Mouse (Mus musculus) erythroblast, embryonic 14.5 days (primary cell): ENCODE results near the gene Mid1.

Source experiments
- GATA1 ChIP-seq: IDR thresholded peaks from 2 replicates; pipeline ENCODE4 v1.6.1; 2012; ENCODE audit warnings: low read length, inconsistent platforms, mixed read lengths
- TAL1 ChIP-seq: IDR thresholded peaks from 3 replicates; pipeline ENCODE4 v1.6.1; 2012; ENCODE audit warnings: low read length, inconsistent platforms, mixed read lengths

DNA sequence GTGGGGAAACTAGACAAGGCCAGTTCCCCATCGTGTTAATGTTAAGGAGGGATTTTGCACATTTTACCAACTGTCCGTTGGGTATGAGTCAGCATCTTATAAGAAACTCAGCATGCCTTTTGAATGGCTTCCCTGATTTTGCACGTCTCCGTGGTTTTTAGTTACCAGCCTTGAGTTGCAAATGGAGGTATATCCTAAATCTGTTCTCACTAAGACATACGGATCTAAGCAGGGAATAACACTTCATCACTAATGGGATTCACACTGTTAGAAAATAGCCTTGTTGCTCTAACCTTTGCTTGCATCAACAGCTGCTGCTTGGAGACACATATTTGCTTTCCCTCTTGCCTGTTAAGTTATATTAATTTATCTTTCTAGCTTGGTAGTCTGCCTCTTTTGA is 126.3 kb downstream of the Mid1 start:
- TF ChIP-seq GATA1 (no peak), TAL1 (no peak)
